Mouse (Mus musculus): ENCODE measurements around the gene Ins2. TPM values are rescaled to one million over a fixed set of nuclear protein-coding genes. Genes with fewer than 3 reads are reported as not detected.

Ins2 gene
- not detected in 2 replicates for polyA plus RNA-seq (2015; fragmentation: Nextera tagmentation; extraction: Ambion mirVana)

DNA sequence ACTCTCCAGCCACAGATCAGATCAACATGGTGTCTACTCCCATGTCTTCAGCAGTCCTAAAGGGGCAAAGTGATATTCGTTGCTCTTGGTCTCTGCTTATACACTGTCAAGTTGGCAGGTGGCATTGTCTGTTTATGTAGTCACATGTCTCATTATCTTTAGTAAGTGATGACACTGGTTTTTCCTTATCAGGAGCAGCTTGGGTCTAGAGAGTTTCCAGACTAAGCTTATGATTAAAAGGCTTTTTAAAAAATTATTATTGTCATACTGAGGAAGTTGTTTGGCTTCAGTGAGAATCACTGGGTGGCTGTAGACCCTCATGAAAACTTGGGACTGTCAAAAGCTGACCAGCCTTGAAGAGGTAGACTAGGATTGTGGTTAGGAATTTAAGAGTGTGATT lies at the start of gene Ins2:
Gene Ins2 (minus strand): TSS at position 101 of the 400 bp plus-strand sequence.
- 53% methylated on average over 1 of the region's 1 CpGs for WGBS
- Histone ChIP-seq H3K9me3 (ENCODE audit: control insufficient read depth, low read length) (no peaks in the 10 kb centered on the region), H3K27me3 (ENCODE audit: control insufficient read depth, insufficient read depth, low read depth, low read length) (no peaks in the 10 kb centered on the region), H3K27ac (ENCODE audit: low read length) (no peak within 1 kb of the TSS), H3K4me2 (ENCODE audit: low read depth, low read length) (no peak within 1 kb of the TSS), H3K4me1 (replicated peaks; ENCODE audit: control insufficient read depth, insufficient read depth, low read length) (no peaks in the 10 kb centered on the region), H3K9ac (ENCODE audit: low read length) (no peak within 1 kb of the TSS), H3K4me3 (ENCODE audit: low read length) (no peak within 1 kb of the TSS), H3K36me3 (ENCODE audit: control insufficient read depth, insufficient read depth, low read length) (no peaks in the 10 kb centered on the region)
- no peak for ATAC-seq (ENCODE audit: low read depth)

DNA sequence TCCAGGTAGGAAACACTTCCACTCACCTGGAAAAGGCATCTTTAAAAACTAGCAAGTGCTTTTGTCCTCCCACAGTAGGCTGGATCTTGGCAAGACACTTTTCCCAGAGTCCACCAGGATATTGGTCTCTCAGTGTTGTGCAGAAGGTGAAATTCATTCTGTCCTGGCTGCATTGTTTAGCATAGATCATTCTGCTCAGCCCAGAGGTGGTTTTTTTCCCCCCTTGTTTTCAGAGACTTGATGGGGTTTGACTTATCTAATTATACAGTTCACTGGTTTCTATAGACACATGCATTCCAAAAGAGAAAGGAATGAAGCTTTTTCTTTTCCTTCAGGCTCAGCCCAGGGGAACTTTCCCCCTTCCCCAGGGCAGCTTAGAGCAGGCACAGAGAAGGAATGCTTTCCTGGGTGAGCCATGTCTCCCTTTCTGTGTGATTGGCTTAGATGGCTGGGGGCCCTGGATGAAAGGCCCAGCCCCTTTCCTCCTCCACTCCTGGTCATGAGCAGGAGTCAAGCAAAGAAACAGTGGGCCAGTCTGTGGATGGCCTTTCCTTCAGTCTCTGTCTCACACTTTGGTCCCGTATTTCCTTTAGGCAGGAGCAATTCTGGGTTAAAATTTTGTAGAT lies 49.6 kb upstream of the Ins2 start:
- no peaks in the 10 kb centered on the region for H3K27me3 ChIP-seq (ENCODE audit: control insufficient read depth, insufficient read depth, low read depth, low read length)
- H3K4me1 ChIP-seq (replicated peaks; ENCODE audit: control insufficient read depth, insufficient read depth, low read length), result no peaks in the 10 kb centered on the region
- 81% methylated on average over 1 of the region's 1 CpGs for WGBS
- H3K9ac ChIP-seq (ENCODE audit: low read length), result no peak overlapping the region
- no peak overlapping the region for H3K4me3 ChIP-seq (ENCODE audit: low read length)
- H3K36me3 ChIP-seq (ENCODE audit: control insufficient read depth, insufficient read depth, low read length), result no peaks in the 10 kb centered on the region
- no peak overlapping the region for H3K4me2 ChIP-seq (ENCODE audit: low read depth, low read length)
- no peaks in the 10 kb centered on the region for H3K9me3 ChIP-seq (ENCODE audit: control insufficient read depth, low read length)
- ATAC-seq (ENCODE audit: low read depth), result no peak
- no peak overlapping the region for H3K27ac ChIP-seq (ENCODE audit: low read length)

DNA sequence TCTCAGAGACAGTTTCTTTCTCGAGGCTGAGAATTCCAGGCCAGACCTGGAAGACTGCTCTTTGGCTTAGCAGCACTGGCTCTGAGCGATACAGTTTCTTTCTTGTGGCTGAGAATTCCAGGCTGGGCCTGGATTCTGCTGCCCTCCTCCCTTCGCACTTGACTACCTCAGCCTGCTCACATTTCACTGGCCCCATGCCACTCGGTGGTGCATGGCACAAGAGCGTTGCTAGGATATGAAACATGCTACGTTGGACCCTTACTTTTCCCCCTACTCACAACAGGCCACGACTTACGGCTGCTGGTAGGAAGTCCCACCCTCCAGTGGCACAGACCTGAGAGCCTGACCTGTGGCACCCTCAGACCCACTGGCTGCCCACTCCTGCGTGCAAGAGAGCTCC lies 46.5 kb upstream of the Ins2 start:
- Histone ChIP-seq H3K27ac (ENCODE audit: low read length) (no peak overlapping the region), H3K4me3 (ENCODE audit: low read length) (no peak overlapping the region), H3K27me3 (ENCODE audit: control insufficient read depth, insufficient read depth, low read depth, low read length) (no peaks in the 10 kb centered on the region), H3K36me3 (ENCODE audit: control insufficient read depth, insufficient read depth, low read length) (no peaks in the 10 kb centered on the region), H3K4me2 (ENCODE audit: low read depth, low read length) (no peak overlapping the region), H3K4me1 (replicated peaks; ENCODE audit: control insufficient read depth, insufficient read depth, low read length) (no peaks in the 10 kb centered on the region), H3K9ac (ENCODE audit: low read length) (no peak overlapping the region), H3K9me3 (ENCODE audit: control insufficient read depth, low read length) (no peaks in the 10 kb centered on the region)
- no peak for ATAC-seq (ENCODE audit: low read depth)
- WGBS, result 52% methylated on average over 9 of the region's 9 CpGs

DNA sequence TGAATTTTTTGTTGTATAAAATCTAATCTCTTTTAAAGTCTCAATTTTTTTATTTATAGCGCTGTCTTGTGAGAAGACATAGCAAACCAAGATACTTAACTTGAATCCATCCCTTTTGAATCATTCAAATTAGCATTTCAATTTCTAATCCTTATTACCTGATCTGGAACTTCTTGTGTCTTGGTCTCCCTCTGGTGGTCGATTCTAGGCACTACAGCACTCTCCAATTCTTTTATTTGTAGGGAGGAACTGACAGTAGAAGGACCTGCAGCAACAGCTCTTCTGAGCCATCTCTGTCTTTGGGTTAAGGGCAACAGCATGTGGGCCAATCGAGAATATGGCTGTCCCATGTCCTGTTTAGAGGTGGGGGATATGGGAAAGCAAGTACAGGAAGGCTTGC lies 5.4 kb downstream of the Ins2 start:
- H3K4me3 ChIP-seq (ENCODE audit: low read length), result no peak overlapping the region
- H3K4me2 ChIP-seq (ENCODE audit: low read depth, low read length), result no peak overlapping the region
- H3K4me1 ChIP-seq (replicated peaks; ENCODE audit: control insufficient read depth, insufficient read depth, low read length), result no peaks in the 10 kb centered on the region
- H3K9ac ChIP-seq (ENCODE audit: low read length), result no peak overlapping the region
- H3K27me3 ChIP-seq (ENCODE audit: control insufficient read depth, insufficient read depth, low read depth, low read length), result no peaks in the 10 kb centered on the region
- WGBS, result 8% methylated on average over 3 of the region's 3 CpGs
- no peaks in the 10 kb centered on the region for H3K9me3 ChIP-seq (ENCODE audit: control insufficient read depth, low read length)
- ATAC-seq (ENCODE audit: low read depth), result no peak
- H3K27ac ChIP-seq (ENCODE audit: low read length), result no peak overlapping the region
- H3K36me3 ChIP-seq (ENCODE audit: control insufficient read depth, insufficient read depth, low read length), result no peaks in the 10 kb centered on the region

DNA sequence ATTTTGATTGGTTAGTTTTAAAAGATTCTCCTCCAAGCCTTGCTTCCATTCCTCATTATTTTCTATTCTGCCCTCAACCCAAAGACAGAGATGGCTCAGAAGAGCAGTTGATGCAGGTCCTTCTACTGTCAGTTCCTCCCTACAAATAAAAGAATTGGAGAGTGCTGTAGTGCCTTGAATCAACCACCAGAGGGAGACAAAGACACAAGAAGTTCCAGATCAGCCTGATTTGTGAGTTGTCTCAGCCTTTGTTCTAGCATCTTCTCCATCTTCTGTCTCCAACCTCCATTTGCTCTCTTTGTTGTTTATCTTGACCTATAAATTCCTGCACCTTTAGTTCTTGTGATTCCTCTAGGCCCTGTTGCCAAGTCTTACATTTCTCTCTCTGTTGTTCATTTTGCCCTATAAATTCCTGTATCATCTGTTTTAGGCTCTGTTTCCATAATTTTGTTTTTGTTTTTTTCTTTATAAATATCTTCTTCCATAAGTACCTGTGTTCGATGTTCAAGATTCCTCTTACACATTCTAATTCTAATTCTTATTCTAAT lies 6.2 kb downstream of the Ins2 start:
- H3K9me3 ChIP-seq (ENCODE audit: control insufficient read depth, low read length), result no peaks in the 10 kb centered on the region
- H3K27me3 ChIP-seq (ENCODE audit: control insufficient read depth, insufficient read depth, low read depth, low read length), result no peaks in the 10 kb centered on the region
- H3K36me3 ChIP-seq (ENCODE audit: control insufficient read depth, insufficient read depth, low read length), result no peaks in the 10 kb centered on the region
- H3K27ac ChIP-seq (ENCODE audit: low read length), result no peak overlapping the region
- ATAC-seq (ENCODE audit: low read depth), result no peak
- no peaks in the 10 kb centered on the region for H3K4me1 ChIP-seq (replicated peaks; ENCODE audit: control insufficient read depth, insufficient read depth, low read length)
- WGBS, result 42% methylated on average over 1 of the region's 1 CpGs
- no peak overlapping the region for H3K4me2 ChIP-seq (ENCODE audit: low read depth, low read length)
- H3K9ac ChIP-seq (ENCODE audit: low read length), result no peak overlapping the region
- H3K4me3 ChIP-seq (ENCODE audit: low read length), result no peak overlapping the region

DNA sequence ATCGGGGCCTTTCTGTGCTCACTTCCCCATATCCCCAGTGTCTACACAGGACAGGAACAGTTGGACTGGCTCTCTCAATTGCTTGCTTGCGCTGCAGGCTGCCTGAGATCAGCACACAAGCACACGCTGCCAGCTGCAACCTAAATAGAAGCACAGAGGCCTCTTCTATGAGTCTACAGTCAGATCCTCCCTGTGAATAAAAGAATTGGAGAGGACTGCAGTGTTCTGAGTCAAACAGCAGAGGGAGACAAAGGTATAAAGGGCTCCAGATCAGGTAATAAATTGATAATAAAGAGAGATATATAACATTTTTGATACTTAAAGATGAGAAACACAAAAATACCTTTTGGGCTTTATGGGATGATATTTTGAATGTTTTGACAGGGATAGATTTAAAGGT lies 17.2 kb downstream of the Ins2 start:
- Histone ChIP-seq H3K9ac (ENCODE audit: low read length) (no peak overlapping the region), H3K27ac (ENCODE audit: low read length) (no peak overlapping the region), H3K27me3 (ENCODE audit: control insufficient read depth, insufficient read depth, low read depth, low read length) (no peaks in the 10 kb centered on the region), H3K9me3 (ENCODE audit: control insufficient read depth, low read length) (no peaks in the 10 kb centered on the region), H3K4me1 (replicated peaks; ENCODE audit: control insufficient read depth, insufficient read depth, low read length) (no peaks in the 10 kb centered on the region), H3K4me3 (ENCODE audit: low read length) (no peak overlapping the region), H3K4me2 (ENCODE audit: low read depth, low read length) (no peak overlapping the region), H3K36me3 (ENCODE audit: control insufficient read depth, insufficient read depth, low read length) (no peaks in the 10 kb centered on the region)
- no peak for ATAC-seq (ENCODE audit: low read depth)
- WGBS, result 53% methylated on average over 3 of the region's 3 CpGs

DNA sequence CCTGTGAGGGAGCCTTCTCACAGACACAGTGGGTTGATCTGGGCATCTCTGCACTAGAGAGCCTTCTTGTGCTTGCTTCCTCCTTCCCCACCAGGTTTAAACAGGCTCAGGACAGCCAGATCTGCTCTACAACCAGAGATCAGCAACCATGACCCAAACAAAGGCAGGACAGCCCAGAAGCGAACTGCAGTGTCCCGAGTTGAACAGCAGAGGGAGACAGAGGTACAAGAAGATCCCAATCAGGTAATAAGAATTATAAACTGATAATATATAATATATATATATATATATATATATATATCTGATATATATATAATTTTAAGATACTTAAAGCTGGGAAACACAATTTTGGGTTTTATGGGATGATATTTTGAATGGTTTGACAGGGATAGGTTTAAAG lies 22.5 kb downstream of the Ins2 start:
- 6% methylated on average over 2 of the region's 2 CpGs for WGBS
- H3K36me3 ChIP-seq (ENCODE audit: control insufficient read depth, insufficient read depth, low read length), result no peaks in the 10 kb centered on the region
- H3K9me3 ChIP-seq (ENCODE audit: control insufficient read depth, low read length), result no peaks in the 10 kb centered on the region
- no peaks in the 10 kb centered on the region for H3K27me3 ChIP-seq (ENCODE audit: control insufficient read depth, insufficient read depth, low read depth, low read length)
- H3K4me1 ChIP-seq (replicated peaks; ENCODE audit: control insufficient read depth, insufficient read depth, low read length), result no peaks in the 10 kb centered on the region
- H3K9ac ChIP-seq (ENCODE audit: low read length), result no peak overlapping the region
- no peak overlapping the region for H3K4me3 ChIP-seq (ENCODE audit: low read length)
- no peak overlapping the region for H3K27ac ChIP-seq (ENCODE audit: low read length)
- ATAC-seq (ENCODE audit: low read depth), result no peak
- no peak overlapping the region for H3K4me2 ChIP-seq (ENCODE audit: low read depth, low read length)

DNA sequence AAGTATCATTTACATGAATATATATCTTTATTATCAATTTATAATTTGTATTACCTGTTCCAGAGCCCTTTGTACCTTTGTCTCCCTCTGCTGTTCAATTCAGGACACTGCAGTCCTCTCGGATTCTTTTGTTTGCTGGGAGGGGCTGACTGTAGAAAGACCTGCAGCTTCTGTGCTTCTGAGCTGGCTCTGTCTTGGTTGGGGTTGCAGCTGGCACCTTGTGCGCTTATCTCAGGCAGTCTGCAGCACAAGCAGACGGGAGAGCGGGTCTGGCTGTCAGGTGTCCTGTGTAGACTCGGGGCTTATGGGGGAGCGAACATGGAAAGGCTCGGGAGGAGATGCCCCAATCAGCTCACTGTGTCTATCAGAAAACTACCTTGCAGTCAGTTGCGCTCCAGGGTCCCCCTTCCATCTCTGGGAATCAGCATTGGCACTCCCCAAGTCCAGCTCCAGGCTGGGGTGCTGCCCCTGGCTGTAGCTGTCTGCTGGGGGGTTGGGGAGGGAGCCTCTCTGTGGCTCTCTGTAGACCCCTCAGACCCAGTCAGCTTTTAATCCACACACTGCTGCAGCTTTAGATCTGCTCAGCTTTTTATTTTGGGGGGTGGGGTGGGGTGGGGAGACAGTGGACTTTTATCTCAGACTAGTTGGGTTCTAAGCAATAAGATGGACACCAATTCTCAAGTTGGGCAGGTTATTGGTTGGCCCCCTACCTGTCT lies 28.2 kb downstream of the Ins2 start:
- Histone ChIP-seq H3K36me3 (ENCODE audit: control insufficient read depth, insufficient read depth, low read length) (no peaks in the 10 kb centered on the region), H3K4me3 (ENCODE audit: low read length) (no peak overlapping the region; the same call in 1 of the 2 replicates), H3K4me1 (replicated peaks; ENCODE audit: control insufficient read depth, insufficient read depth, low read length) (no peaks in the 10 kb centered on the region), H3K9ac (ENCODE audit: low read length) (peak overlapping the region; percentile 52; the same call in 1 of the 2 replicates), H3K27me3 (ENCODE audit: control insufficient read depth, insufficient read depth, low read depth, low read length) (no peaks in the 10 kb centered on the region), H3K4me2 (ENCODE audit: low read depth, low read length) (peak overlapping the region; percentile 47), H3K27ac (ENCODE audit: low read length) (no peak overlapping the region), H3K9me3 (ENCODE audit: control insufficient read depth, low read length) (no peaks in the 10 kb centered on the region)
- ATAC-seq (ENCODE audit: low read depth), result 0 out of 2 replicates have a peak, but pooled peaks have one; percentile 20
- WGBS, result 14% methylated on average over 8 of the region's 8 CpGs

DNA sequence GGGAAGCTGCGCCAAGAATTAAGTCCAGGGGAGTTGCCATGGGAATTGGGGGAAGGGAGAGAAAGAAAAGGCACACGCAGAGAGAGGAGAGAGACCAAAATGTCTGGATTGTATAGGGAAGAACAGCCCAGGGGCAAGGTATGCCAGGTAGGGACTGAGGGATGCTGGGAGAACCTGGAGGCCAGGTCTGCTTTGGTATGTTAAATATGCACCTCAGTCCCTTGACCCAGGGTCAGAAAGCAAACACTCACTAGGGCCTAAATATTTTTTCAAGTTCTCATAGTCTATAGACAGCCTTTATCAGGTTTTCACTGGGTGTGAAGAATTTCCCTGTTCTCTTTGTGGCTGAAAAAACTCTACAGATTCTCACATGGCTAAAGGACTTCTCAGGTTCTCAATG lies 36.3 kb downstream of the Ins2 start:
- no peak overlapping the region for H3K4me3 ChIP-seq (ENCODE audit: low read length)
- H3K36me3 ChIP-seq (ENCODE audit: control insufficient read depth, insufficient read depth, low read length), result no peaks in the 10 kb centered on the region
- H3K4me2 ChIP-seq (ENCODE audit: low read depth, low read length), result no peak overlapping the region
- no peaks in the 10 kb centered on the region for H3K27me3 ChIP-seq (ENCODE audit: control insufficient read depth, insufficient read depth, low read depth, low read length)
- H3K27ac ChIP-seq (ENCODE audit: low read length), result peak overlapping the region; percentile 77
- H3K9ac ChIP-seq (ENCODE audit: low read length), result no peak overlapping the region
- H3K4me1 ChIP-seq (replicated peaks; ENCODE audit: control insufficient read depth, insufficient read depth, low read length), result 0 out of 2 replicates have a peak, but pooled peaks cover 3% of the 10 kb centered on the region
- H3K9me3 ChIP-seq (ENCODE audit: control insufficient read depth, low read length), result no peaks in the 10 kb centered on the region
- 59% methylated on average over 2 of the region's 2 CpGs for WGBS
- peak; percentile 89 for ATAC-seq (ENCODE audit: low read depth)
